Mouse (Mus musculus) adipocyte (in vitro differentiated cells): Measurements from ENCODE around the gene 1700069L16Rik.

Experiments
- DNase-seq: peaks from one replicate; pipeline ENCODE4 v3.0.0-alpha.2; 2016; ENCODE audit warnings: low spot score

1700069L16Rik gene

DNA sequence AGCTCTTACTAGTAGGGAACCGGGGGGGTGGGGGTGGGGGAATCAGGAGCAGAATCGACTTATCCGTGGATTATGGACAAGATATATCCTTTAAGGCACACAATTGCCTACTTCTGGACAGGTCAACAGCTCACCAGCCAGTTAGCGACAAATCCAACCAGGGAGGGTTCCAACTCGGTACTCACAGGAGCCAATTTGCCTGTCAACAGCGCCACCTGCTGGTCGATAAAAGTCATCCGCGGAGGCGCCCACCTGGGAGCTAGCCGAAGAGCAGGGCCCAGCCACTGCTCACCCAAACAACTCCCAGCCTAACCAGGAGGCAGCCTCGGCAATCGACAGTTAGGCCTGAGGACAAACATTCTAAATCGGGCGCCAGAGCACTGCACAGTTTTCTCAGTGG, at the start of gene 1700069L16Rik:
TSS of gene 1700069L16Rik (minus strand) at position 327 of the 400 bp plus-strand sequence.
- peak; percentile 86 for DNase-seq

DNA sequence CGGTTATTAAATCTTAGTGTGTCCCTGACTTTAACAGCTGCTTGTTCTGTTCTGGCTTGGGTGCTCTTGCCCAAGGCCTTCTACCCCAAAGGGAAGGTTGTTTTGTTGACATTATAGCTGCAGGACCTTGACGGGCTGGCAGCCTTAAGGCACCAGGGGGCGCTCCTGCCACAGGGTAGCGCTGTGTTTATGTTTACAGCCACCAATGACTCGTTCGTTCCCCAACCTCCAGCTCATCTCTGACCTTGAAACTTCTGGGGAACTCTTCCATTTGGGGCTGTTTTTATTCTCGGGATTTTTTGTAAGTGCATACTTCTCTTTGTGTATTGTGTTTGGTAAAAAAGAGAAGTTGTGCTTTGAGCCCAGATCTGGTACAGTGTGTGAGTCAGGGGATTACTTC, 49.1 kb upstream of the 1700069L16Rik start:
- peak; percentile 91 for DNase-seq

DNA sequence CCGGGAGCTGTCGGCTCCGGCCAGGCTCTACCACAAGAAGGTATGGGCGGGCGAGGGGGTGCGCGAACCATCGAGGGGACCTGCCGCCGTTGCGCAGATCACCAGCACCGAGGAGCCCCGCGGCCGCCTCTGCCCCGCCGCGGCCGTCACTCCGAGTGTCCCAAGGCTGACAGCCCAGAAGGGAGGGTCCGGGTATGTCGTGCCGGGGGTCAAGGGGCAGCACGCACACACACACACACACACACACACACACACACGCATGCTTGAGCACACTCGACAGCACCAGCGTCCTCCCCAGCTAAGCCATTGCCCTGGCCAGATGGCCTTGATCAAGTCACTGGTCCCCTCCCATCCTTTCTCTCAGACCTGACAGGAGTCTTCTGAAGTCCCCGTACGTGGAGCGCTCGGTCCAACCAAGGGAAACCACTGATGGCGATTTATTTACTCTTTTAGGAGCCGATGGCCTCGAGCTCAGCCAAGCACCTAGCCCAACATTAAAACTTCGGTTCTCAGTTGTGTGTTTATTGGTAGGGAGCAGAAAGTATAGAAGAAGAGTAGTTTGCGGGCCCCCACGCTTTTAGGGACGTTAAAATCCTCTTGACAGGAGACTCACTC, 48.4 kb upstream of the 1700069L16Rik start:
- DNase-seq = peak; percentile 42

DNA sequence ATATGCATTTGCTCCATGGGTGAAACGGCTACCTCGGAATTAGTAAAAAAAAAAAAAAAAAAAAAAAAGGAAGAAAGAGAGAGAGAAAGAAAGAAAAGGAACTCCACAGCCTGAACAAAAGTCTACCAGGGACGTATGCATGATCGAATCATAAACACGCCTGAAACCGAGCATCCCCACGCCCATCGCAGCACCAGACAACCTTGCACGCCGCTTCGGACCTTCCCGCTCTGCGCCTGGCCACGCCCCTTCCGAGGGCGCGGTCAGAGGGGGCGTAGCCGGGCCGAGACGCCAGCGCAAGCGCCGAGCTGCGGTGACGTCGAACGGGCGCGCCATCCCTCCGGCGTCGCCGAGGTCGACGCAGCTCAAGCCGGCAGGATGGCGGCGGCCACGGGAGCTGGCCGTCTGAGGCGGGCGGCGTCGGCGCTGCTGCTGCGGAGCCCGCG, 47.9 kb upstream of the 1700069L16Rik start, which contains the start of the genes Sart3 and Iscu:
TSS of gene Sart3 (minus strand) at position 61 of the 446 bp plus-strand sequence.
TSS of gene Iscu (plus strand) at position 299 of the 446 bp plus-strand sequence.
- peak; percentile 91 for DNase-seq

DNA sequence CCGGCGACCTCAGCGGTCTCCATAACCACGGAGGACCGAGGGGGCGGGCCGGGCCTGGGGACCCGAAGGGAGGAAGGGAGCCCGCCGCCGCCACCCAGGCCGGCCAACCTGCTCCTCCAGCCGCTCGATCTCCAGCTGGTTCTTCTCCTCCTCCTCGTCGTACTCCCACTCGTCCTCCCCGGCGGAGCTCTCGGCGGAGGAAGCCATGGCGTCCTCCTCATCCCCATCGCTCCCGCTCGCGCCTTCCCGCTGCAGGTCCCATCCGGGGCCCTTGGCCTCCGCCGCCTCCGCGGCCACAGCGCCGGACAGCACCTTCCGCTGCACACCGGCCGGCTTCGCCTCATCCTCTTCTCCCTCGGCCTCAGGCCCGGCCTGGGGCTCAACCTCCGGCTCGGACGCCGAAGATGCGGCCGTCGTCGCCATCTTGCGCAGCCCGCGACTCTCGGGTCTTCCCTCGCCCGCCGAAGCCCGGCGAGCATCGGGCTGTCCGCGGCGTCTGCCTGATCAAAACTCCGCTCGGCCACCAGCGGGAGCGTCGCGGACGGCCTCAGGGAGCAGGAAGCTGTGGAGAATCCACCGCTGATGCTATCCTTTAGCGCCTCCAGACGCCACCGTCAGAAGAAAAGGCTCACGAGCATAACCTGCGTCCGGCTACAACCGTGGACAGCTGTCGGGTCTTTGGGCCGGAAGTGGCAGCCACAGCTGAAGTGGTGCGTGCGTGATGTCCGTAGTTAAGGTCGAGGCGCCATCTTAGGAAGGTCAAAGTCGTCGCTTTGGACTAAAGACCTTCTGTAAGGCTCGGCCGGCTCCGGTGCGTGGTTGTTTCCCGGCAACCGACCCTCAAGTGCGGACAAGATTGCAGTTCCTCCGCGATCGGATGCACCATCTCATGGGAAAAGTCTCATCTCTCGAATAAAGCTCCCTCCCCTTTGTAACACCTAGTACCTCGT, 46.9 kb upstream of the 1700069L16Rik start:
- peak; percentile 91 for DNase-seq

DNA sequence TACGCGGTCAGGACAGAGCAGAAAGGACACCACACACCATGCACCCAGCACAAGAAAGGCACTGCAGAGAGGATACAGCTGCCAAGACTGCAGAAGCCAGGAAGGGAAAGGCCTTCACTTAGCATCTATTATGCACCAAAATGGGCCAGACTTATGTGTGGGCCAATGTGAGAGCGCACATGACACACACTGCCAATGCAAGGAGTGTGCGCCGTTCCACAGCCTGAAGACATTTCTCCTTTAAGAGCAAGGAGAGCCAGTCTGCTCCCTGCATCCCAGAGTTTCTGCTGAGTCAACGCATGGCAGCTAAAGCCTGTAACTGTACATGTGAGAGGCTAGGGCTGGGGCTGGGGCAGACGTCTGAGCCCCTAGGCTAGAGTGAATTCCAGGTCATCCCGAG, 44.2 kb upstream of the 1700069L16Rik start:
- DNase-seq = no peak

DNA sequence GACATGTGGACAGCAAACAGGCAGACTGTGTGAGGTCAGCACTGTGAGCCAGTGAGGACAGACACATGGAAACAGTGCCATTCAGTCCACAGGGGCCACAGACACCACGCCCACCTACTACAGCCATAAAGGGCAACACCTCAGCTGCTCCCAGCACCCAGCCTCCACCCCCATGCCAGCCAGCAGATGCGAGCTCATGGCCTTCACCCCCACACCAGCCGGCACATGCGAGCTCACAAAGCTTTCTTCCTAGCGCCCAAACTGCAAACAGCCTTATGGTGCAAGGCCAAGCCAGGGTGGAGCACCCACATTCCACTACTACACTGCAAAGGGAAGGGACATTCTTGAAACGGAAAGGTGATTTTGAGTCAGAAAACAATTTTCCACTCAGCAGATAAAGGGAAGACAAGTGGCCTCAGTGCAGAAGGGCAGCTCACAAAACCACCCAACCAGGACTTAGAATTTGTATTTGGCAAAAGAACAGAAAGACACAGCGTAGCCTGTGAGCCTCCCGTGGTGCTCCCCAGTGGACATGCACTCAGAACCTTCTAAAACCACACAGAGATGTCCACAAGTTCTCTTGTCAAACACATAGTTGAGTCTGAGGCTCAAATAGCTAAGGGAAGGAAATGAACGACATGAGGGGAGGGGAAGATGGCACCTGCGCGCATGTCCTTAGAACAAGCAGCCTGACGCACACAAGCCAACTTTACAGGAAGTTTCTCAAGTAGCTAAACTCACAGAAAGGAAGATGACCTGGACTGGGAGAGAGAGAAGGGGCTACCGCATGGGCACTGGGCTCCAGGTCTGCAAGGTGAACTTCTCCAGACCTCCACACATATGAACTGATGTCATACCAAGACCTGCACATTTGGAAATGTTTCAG, 41.3 kb upstream of the 1700069L16Rik start:
- no peak for DNase-seq

DNA sequence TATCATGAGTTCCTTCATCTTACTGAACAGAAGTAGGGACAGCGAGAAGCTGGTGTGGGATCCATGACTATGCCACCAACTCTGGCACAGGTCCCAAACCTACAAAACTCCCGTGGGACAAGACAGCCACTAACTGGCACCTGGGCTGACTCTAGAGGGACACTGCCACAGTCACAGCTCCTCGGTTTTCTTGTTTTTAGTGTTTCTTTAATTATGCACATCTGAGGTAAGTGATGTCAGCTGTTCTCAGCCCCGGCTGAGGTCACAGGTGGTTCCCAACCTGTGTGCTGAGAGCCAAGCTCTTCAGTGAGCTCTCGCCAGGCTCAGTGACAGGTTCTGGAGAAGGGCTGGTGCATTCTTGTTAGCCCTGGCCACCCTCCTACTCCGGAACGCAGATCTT, 39.9 kb upstream of the 1700069L16Rik start:
- DNase-seq = no peak

DNA sequence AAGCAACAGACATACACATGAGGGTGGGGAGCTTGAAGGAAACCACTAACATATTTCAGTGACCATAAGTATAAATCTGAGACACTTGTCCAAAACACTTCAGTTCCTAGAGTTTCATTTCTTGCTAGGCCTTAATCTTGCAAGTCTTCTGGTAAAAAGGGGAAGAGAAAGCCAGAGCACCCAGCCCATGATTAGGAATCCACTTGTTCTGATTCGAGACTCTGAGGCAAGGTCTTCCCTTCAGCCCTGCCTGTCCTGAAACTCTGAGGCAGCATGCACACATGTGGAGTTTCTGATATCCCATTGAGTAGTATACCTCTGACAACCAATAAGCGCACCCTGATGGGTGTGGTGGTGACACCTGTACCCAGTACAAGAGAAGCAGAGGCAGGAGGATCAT, 37.0 kb upstream of the 1700069L16Rik start:
- DNase-seq = no peak

DNA sequence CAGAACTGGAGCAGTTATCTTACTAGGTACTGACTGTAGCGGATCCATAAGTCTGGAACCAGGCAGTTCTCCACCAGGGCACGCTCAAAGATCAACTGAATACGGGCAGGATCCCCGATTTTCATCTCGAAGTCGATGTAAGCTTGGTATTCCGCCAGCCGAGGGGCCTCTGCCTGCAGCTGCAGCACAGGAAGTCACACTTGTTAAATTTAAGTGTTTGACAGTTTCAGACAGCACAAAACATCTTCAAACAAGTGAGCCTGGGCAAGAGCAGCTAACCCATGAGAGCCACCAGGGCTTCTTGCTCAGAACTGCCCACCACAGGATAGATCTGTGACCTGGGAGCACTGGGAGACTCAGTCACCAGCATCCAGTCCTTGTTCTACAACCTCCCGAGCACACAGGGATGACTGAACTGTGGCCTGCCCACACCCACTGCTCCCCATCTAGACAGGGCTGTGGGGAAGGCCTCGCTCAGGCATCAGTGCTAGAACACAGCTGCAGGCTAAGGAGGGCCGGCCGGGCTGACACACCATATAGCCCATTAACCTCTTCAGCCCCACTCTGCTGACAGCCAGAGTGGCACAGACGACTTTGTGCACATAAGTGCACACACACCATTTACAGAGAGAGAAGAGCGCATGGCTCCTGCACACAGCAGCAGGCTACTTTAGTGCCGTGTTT, 30.9 kb upstream of the 1700069L16Rik start:
- DNase-seq = no peak

DNA sequence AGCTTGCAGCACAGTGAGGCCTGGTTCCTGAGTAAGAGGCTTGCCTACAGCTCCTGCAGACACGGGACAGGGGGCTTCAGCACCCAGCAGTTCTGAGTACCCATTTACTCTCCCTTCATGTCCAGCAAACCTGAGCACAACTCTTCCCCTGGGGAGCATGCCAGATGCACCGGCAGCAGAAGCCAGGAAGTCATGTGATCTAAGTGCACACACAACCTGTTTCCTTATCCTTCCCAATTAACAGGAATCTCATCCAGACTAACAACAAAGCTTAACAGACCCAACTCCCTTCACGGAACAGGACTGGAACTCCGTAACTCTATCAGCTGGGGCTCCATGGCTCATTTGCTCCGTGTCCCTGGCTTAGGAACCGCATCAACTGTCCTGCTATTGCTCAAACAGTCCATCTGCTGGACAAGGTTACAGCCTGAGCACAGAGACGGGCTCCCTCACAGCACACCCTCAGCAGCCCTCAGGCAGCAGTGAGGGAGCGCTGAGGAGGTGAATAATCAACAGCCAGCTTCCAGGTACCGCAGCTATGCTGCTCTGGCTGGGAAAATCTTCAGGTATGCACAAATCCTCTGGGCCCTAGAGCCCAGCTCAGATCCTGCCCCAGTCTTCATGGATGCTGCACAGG, 27.1 kb upstream of the 1700069L16Rik start:
- DNase-seq = no peak

DNA sequence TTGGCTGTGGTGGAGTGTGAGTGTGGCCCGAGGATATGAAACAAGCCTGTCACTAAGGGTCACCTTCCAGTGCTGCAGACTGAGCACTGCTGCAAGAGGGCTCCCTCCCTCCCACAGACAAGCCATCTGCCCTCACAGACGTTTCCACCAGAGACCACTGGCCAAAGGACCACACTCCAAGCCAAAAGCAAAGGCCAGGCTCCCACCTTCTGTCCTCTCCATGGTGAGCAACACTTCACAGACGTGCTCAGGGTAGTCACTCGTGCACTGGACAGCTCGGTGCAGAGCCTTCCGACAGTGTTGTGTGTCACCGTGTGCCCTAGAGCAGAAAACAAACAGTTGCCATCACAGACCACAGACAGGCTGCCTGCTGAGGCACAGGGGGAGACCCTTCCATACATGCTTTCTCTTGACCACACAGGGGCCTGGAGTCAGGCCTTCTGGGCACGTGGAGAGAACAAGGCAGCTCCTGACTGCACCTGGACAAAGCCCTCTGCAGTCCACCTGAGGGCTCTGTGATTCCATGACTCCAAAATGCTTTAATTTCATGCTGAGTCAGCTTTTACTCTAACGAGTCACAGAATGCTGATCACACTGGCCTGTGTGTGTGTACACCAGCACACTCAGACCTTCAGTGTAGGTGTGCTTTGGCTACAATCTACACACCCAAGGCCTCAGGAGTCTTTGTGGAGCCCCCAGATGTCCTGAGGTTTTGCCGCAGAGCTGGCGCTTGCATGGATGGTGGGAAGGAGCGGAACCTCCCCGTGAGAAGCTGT, 24.2 kb upstream of the 1700069L16Rik start:
- DNase-seq = no peak

DNA sequence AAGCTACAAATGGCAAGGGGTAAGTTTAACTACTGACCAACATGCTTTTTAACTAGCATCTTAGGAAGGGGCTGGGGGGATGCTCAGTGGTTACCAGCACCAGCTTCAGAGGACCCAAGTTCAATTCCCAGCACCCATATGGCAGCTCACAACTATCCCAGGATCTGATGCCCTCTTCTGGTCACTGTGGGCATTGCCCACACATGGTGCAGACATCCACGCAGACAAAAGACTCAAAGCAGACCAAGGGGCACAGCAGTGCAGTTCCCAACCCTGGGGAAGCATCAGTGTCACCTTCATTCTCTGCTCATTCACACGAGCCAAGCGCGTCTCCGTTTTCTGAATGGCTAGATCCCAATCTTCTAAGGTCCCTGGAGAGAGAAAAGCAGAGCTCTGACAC, 23.1 kb upstream of the 1700069L16Rik start:
- DNase-seq = no peak

DNA sequence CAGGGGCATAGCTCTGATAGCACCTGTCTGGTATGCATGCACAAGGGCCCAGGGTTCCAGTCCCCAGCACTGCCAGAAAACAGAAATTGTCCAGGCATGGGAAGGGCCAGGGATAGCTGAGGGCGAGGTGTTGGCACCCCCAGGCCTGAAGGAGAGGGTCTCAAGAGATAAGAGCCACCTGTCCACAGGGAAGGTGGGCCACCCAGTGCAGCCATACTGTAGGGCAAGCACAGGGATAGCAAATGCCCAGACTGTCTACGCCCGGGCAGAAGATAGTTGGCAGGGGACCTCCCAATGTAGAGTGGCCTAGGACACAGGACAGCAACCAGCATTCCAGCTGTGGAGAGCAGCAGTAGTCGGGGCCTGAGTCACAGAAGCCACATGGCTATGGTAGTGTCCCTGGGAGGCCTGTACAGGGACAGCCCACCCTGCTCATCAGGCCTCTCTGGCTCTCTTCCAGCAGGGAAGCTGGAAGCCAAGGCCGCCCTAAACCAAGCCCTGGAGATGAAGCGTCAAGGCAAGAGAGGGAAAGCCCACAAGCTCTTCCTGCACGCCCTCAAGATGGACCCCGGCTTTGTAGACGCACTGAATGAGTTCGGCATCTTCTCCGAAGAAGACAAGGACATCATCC, 13.2 kb upstream of the 1700069L16Rik start:
- DNase-seq = no peak

DNA sequence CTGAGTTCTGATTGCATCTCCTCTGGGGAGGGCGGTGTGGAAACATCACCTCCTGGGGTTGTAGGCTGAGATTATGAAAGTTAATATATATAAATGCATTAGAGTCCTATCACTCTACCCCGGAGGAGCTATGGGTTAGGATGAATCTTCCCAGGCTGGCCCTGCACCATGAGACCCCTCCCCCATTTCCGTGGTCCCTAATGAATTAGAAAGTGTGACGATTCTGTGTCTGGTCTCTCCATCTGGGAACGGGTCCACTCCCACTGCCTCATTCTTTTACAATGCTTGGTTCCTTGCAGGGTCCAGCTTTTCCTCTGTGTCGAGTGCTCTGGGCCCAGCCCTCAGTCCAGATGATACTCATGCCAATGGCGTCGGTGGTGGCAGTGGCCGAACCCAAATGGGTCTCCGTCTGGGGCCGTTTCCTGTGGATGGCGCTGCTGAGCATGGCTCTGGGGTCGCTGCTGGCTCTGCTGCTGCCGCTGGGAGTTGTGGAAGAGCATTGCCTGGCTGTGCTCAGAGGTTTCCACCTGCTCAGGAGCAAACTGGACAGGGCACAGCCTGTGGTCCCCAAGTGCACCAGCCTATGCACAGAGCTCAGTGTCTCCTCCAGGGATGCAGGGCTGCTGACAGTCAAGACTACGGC, 12.1 kb upstream of the 1700069L16Rik start:
- DNase-seq = no peak

DNA sequence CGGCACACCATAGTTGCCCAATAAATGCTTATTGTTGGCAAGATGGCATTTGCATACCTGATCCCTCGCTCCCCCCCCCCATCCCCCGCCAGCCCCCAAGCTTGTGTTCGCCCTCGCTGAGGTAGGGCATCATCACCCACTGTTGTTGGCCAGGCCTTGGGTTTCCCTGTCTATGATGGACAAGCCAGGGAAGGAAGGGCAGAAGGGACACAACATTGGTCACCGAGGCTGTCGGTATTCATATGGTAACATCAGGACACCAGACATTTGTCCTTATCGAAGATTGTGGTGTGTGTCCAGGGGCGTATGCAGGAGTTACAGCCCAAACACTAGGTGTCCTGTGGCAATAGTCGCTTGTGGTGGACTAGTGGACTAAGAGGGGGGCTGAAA, 11.5 kb upstream of the 1700069L16Rik start:
- peak; percentile 20 for DNase-seq

DNA sequence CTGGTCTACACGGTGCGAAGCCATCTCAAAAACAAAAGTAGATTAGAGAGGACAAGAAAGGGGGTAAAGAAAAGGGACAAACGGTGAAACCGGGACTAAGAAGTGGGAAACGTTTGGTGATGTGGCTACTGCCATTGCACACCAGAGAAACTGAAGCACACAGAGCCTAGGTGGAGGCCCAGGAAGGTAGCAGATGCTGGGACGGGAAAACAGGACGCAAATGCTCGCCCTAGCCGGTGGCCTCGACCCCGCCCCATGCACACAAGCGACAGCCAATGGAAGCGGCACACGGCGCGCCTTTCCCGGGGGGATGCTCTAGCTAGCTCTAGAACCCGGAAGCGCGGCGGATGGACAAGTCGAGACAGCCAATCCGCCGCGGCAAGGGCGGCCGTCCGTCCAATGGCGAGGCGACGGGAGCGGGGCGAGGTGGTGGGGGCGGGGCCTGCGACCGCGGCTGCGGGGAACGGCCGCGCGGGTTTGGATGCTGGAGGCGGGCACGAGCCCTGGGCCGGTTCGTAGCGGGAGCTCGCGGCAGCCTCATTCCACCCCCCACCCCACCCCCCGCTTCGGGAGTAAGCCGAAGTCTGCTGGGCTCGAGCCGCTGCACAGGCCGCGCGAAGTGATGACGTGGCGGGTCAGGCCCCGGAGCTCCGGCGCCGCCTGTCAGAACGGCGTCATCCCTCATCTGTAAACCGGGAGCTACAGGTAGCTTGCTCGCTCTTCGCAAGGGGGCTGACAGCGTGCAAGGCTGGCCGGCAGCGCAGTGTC, 11.0 kb upstream of the 1700069L16Rik start, which contains the start of gene Ficd:
TSS of gene Ficd (plus strand) at position 459 of the 768 bp plus-strand sequence.
- DNase-seq = peak; percentile 99

DNA sequence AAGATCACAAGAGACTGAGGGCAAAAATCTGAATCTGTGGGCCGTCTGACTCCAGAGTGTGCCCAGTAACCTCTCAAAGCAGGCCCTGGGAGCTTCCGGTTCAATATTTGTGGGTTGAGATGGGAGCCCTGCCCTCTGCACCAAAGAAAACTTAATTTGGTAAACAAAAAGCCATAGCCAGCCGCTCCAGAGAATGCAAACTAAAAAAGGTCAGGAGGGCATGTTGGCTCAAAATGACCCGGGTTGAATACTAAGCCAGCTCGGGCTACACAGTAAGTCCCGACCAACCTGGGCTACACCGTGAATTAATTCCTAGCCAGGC, 10.4 kb upstream of the 1700069L16Rik start:
- no peak for DNase-seq
